Mouse (Mus musculus) CH12.LX (cell line): ENCODE measurements around the gene Lhfp. TPM values are rescaled to one million over a fixed set of nuclear protein-coding genes. Genes with fewer than 3 reads are reported as not detected.

ENCODE experiments used
- DNase-seq: peaks from one replicate; pipeline ENCODE4 v3.0.0-alpha.2; 2013; ENCODE audit errors: extremely low read depth
- H3K27ac ChIP-seq: 2 replicates; pipeline ENCODE4 v1.5.1; 2012; ENCODE audit warnings: low read depth, mild to moderate bottlenecking, control low read depth, moderate library complexity; ENCODE audit not compliant: insufficient read depth
- H3K27me3 ChIP-seq: replicated peaks from 2 replicates; pipeline ENCODE3; 2012; ENCODE audit warnings: inconsistent platforms
- H3K36me3 ChIP-seq, 2 experiments: replicated peaks in 1 of 2; 2 replicates each; pipeline versions ENCODE3 to v1.6.1; 2012; ENCODE audit warnings: inconsistent platforms in 1 of 2, low read length in 1 of 2, mild to moderate bottlenecking in 1 of 2, mixed read lengths in 1 of 2, moderate library complexity in 1 of 2; ENCODE audit not compliant: control insufficient read depth in 1 of 2, insufficient read depth in 1 of 2
- H3K4me1 ChIP-seq, 2 experiments: 2 replicates each; pipeline ENCODE4 v1.6.1; 2012; ENCODE audit warnings: inconsistent platforms in 1 of 2, moderate library complexity in 1 of 2; ENCODE audit not compliant: insufficient read depth in 2 of 2, control insufficient read depth in 1 of 2
- H3K4me2 ChIP-seq: 2 replicates; pipeline ENCODE4 v1.6.1; 2012; ENCODE audit warnings: low read depth, mild to moderate bottlenecking, control low read depth; ENCODE audit not compliant: poor library complexity, insufficient read depth, severe bottlenecking
- H3K4me3 ChIP-seq, 3 experiments: fragments of 150-350 bp in 1 of 3; sonication (generic) in 1 of 3; replicated peaks in 1 of 3; 2 replicates each; pipeline versions ENCODE3 to v1.5.1; 2011 to 2012; ENCODE audit warnings: low read depth in 2 of 3, low read length in 2 of 3, mild to moderate bottlenecking in 2 of 3, moderate library complexity in 2 of 3, control low read depth in 1 of 3, improper control_type of control experiment in 1 of 3, inconsistent platforms in 1 of 3, mixed read lengths in 1 of 3; ENCODE audit not compliant: poor library complexity in 1 of 3
- H3K79me2 ChIP-seq: replicated peaks from 2 replicates; pipeline ENCODE4 v1.6.1; 2012; ENCODE audit warnings: mild to moderate bottlenecking, moderate library complexity; ENCODE audit not compliant: control insufficient read depth, poor library complexity, insufficient read depth, severe bottlenecking; ENCODE audit errors: extremely low read depth
- H3K9ac ChIP-seq: 2 replicates; pipeline ENCODE4 v1.6.1; 2012; ENCODE audit warnings: low read depth, mild to moderate bottlenecking, control low read depth, moderate library complexity; ENCODE audit not compliant: insufficient read depth
- H3K9me3 ChIP-seq: replicated peaks from 2 replicates; pipeline ENCODE3; 2012; ENCODE audit warnings: low read length, inconsistent platforms, mixed read lengths
- BHLHE40 ChIP-seq: IDR thresholded peaks from 2 replicates; pipeline ENCODE4 v1.6.1; 2011; ENCODE audit warnings: mild to moderate bottlenecking, low read depth, low read length, improper control_type of control experiment
- CHD1 ChIP-seq: IDR thresholded peaks from 2 replicates; pipeline ENCODE4 v1.6.1; 2012; ENCODE audit warnings: low read depth, low read length, improper control_type of control experiment, inconsistent platforms
- CHD2 ChIP-seq: IDR thresholded peaks from 2 replicates; pipeline ENCODE4 v1.6.1; 2011; ENCODE audit warnings: low read length, improper control_type of control experiment
- CTCF ChIP-seq, 2 experiments: IDR thresholded peaks in 1 of 2; conservative IDR thresholded peaks in 1 of 2; 2 replicates each; pipeline ENCODE4 v1.5.1; 2011 to 2012; ENCODE audit warnings: low read depth in 2 of 2, low read length in 2 of 2, improper control_type of control experiment in 1 of 2, inconsistent platforms in 1 of 2, mild to moderate bottlenecking in 1 of 2, moderate library complexity in 1 of 2
- E2F4 ChIP-seq: IDR thresholded peaks from 2 replicates; pipeline ENCODE4 v1.6.1; 2011; ENCODE audit warnings: low read depth, low read length, improper control_type of control experiment; ENCODE audit not compliant: insufficient replicate concordance
- ELF1 ChIP-seq: IDR thresholded peaks from 2 replicates; pipeline ENCODE4 v1.6.1; 2014; ENCODE audit warnings: low read depth, mild to moderate bottlenecking, inconsistent platforms, low read length, improper control_type of control experiment
- EP300 ChIP-seq: IDR thresholded peaks from 2 replicates; pipeline ENCODE4 v1.6.1; 2011; ENCODE audit warnings: low read length, improper control_type of control experiment
- ETS1 ChIP-seq: conservative IDR thresholded peaks from 2 replicates; pipeline ENCODE4 v1.6.1; 2012; ENCODE audit warnings: low read depth, mild to moderate bottlenecking, inconsistent platforms, low read length, improper control_type of control experiment, moderate library complexity
- GABPA ChIP-seq: IDR thresholded peaks from 2 replicates; pipeline ENCODE4 v1.6.1; 2012; ENCODE audit warnings: low read depth, low read length, improper control_type of control experiment, inconsistent platforms; ENCODE audit not compliant: insufficient replicate concordance
- IRF4 ChIP-seq: IDR thresholded peaks from 2 replicates; pipeline ENCODE4 v1.6.1; 2014; ENCODE audit warnings: low read depth, mild to moderate bottlenecking, inconsistent platforms, low read length, improper control_type of control experiment
- JUN ChIP-seq: IDR thresholded peaks from 2 replicates; pipeline ENCODE4 v1.6.1; 2011; ENCODE audit warnings: low read depth, mild to moderate bottlenecking, low read length, improper control_type of control experiment, moderate library complexity; ENCODE audit not compliant: insufficient read depth
- JUND ChIP-seq: conservative IDR thresholded peaks from 2 replicates; pipeline ENCODE4 v1.6.1; 2011; ENCODE audit warnings: low read depth, low read length, improper control_type of control experiment
- KAT2A ChIP-seq: IDR thresholded peaks from 2 replicates; pipeline ENCODE4 v1.6.1; 2012; ENCODE audit warnings: low read length, improper control_type of control experiment, inconsistent platforms; ENCODE audit not compliant: insufficient replicate concordance
- MAFK ChIP-seq: IDR thresholded peaks from 2 replicates; pipeline ENCODE4 v1.6.1; 2011; ENCODE audit warnings: low read length, improper control_type of control experiment; ENCODE audit not compliant: insufficient replicate concordance
- MAZ ChIP-seq: IDR thresholded peaks from 2 replicates; pipeline ENCODE4 v1.6.1; 2012; ENCODE audit warnings: low read depth, mild to moderate bottlenecking, inconsistent platforms, low read length, improper control_type of control experiment, moderate library complexity
- MEF2A ChIP-seq: IDR thresholded peaks from 2 replicates; pipeline ENCODE4 v1.6.1; 2014; ENCODE audit warnings: low read depth, mild to moderate bottlenecking, inconsistent platforms, low read length, improper control_type of control experiment, borderline replicate concordance
- MXI1 ChIP-seq: IDR thresholded peaks from 2 replicates; pipeline ENCODE4 v1.6.1; 2011; ENCODE audit warnings: mild to moderate bottlenecking, low read depth, low read length, improper control_type of control experiment
- PAX5 ChIP-seq: IDR thresholded peaks from 2 replicates; pipeline ENCODE4 v1.6.1; 2012; ENCODE audit warnings: low read length, inconsistent platforms, mixed read lengths
- POLR2AphosphoS2 ChIP-seq: IDR thresholded peaks from 2 replicates; pipeline ENCODE4 v1.6.1; 2011; ENCODE audit warnings: low read depth, low read length, improper control_type of control experiment
- RCOR1 ChIP-seq: conservative IDR thresholded peaks from 2 replicates; pipeline ENCODE4 v1.6.1; 2012; ENCODE audit warnings: low read depth, mild to moderate bottlenecking, inconsistent platforms, low read length, improper control_type of control experiment
- SMC3 ChIP-seq: IDR thresholded peaks from 2 replicates; pipeline ENCODE4 v1.6.1; 2011; ENCODE audit warnings: low read depth, low read length, improper control_type of control experiment
- TBP ChIP-seq: conservative IDR thresholded peaks from 2 replicates; pipeline ENCODE4 v1.6.1; 2011; ENCODE audit warnings: low read depth, low read length, improper control_type of control experiment
- TCF12 ChIP-seq: IDR thresholded peaks from 2 replicates; pipeline ENCODE4 v1.6.1; 2014; ENCODE audit warnings: low read depth, mild to moderate bottlenecking, inconsistent platforms, low read length, improper control_type of control experiment
- USF1 ChIP-seq: IDR thresholded peaks from 2 replicates; pipeline ENCODE4 v1.6.1; 2014; ENCODE audit warnings: low read depth, mild to moderate bottlenecking, inconsistent platforms, low read length, improper control_type of control experiment
- ZC3H11A ChIP-seq: IDR thresholded peaks from 2 replicates; pipeline ENCODE4 v1.6.1; 2012; ENCODE audit warnings: low read depth, mild to moderate bottlenecking, inconsistent platforms, low read length, improper control_type of control experiment
- ZNF384 ChIP-seq: IDR thresholded peaks from 2 replicates; pipeline ENCODE4 v1.6.1; 2012; ENCODE audit warnings: low read depth, low read length, improper control_type of control experiment, inconsistent platforms
- dilution Hi-C: fragments of 300-500 bp; cut with MboI; formaldehyde crosslinking; loops from 2 replicates; pipeline ENCODE4 v1.14.3; 2020; ENCODE audit warnings: low sequenced_read_pairs; ENCODE audit not compliant: extremely low pct_unique_long_range_greater_than_20kb, extremely low pct_ligation_motif_present
- in situ Hi-C: fragments of 300-500 bp; cut with MboI; formaldehyde crosslinking; loops from 3 replicates; pipeline ENCODE4 v1.14.3; 2019; ENCODE audit warnings: low sequenced_read_pairs, low pct_ligation_motif_present, low pct_unique_long_range_greater_than_20kb, mixed read lengths
- polyA plus RNA-seq: library from polyadenylated mRNA; unstranded; fragments of >175 nt; gene quantifications from 2 replicates; pipeline ENCODE4 v1.2.1, GENCODE M21; 2012; ENCODE audit warnings: low read depth; ENCODE audit not compliant: insufficient read length
- total RNA-seq, 2 experiments: library from RNA; depleted of rRNA; stranded (reverse); fragments of 300-350 nt in 1 of 2; fragments of >200 nt in 1 of 2; gene quantifications; 2 replicates each; pipeline ENCODE4 v1.2.3; 2012 to 2014

Lhfp gene
- total and polyA plus RNA-seq, 3 experiments = not detected

GRCm38 (mm10) chr3:53185439-53185838 lies 144.1 kb downstream of the Lhfp start:
- H3K36me3 ChIP-seq = no peaks in the 10 kb centered on the region
- H3K4me1 ChIP-seq = no peaks in the 10 kb centered on the region
- no peaks in the 10 kb centered on the region for H3K27me3 ChIP-seq
- no peak for DNase-seq
- H3K9me3 ChIP-seq = peaks cover 2% of the 10 kb centered on the region
- dilution Hi-C loops = no loop called here
- no peak overlapping the region for H3K9ac ChIP-seq
- TF ChIP-seq SMC3 (no peak), TCF12 (no peak), MAFK (no peak), MXI1 (no peak), CHD1 (no peak), ZC3H11A (no peak), ELF1 (no peak), CHD2 (no peak), JUND (no peak), GABPA (no peak), POLR2AphosphoS2 (no peak), JUN (no peak), IRF4 (no peak), PAX5 (no peak), CTCF (conservative IDR thresholded peaks at IDR 0.05 in 1 of 2, IDR thresholded peaks at IDR 0.05 in 1 of 2; ENCODE audit: low read depth in 2 of 2, low read length in 2 of 2) (no peak), E2F4 (no peak), MEF2A (no peak)
- no peak overlapping the region for H3K27ac ChIP-seq
- no peak overlapping the region for H3K4me2 ChIP-seq
- H3K79me2 ChIP-seq = no peaks in the 10 kb centered on the region
- in situ Hi-C loops = no loop called here
- no peak overlapping the region for H3K4me3 ChIP-seq

GRCm38 (mm10) chr3:53193441-53193840 lies 152.1 kb downstream of the Lhfp start:
- H3K27ac ChIP-seq = no peak overlapping the region
- H3K9ac ChIP-seq = no peak overlapping the region
- no peak for DNase-seq
- no peaks in the 10 kb centered on the region for H3K36me3 ChIP-seq
- no peaks in the 10 kb centered on the region for H3K4me1 ChIP-seq
- no peaks in the 10 kb centered on the region for H3K27me3 ChIP-seq
- dilution Hi-C loops = no loop called here
- H3K4me3 ChIP-seq = no peak overlapping the region
- no peaks in the 10 kb centered on the region for H3K9me3 ChIP-seq
- in situ Hi-C loops = no loop called here
- no peak for TF ChIP-seq ZC3H11A
- no peak for TF ChIP-seq GABPA
- TF ChIP-seq KAT2A = no peak
- no peak for TF ChIP-seq MAZ
- no peak for TF ChIP-seq TBP
- TF ChIP-seq JUND = no peak
- TF ChIP-seq SMC3 = no peak
- no peak for TF ChIP-seq ZNF384
- TF ChIP-seq IRF4 = no peak
- TF ChIP-seq RCOR1 = no peak
- no peak for TF ChIP-seq EP300
- no peak for TF ChIP-seq MEF2A
- TF ChIP-seq ELF1 = no peak
- TF ChIP-seq ETS1 = no peak
- no peak for TF ChIP-seq BHLHE40
- no peak for TF ChIP-seq POLR2AphosphoS2
- no peak for TF ChIP-seq USF1
- no peak overlapping the region for H3K4me2 ChIP-seq
- H3K79me2 ChIP-seq = no peaks in the 10 kb centered on the region
